Mouse (Mus musculus) erythroid progenitor cell, adult 5-6 weeks (primary cell): Measurements from ENCODE around the gene Pnrc1. TPM values are rescaled to one million over a fixed set of nuclear protein-coding genes. Genes with fewer than 3 reads are reported as not detected.
A peak's percentile ranks its signal among the peaks of the same experiment; 100 is the strongest.
"Not testable (repeated sequence)": the region's sequence is repeated elsewhere in the genome, so short reads cannot be mapped to it uniquely, and the experiment has no call there.

Source experiments
- ATAC-seq: replicated peaks from 2 replicates; pipeline ENCODE4 v1.8.0; 2016; ENCODE audit warnings: moderate number of reproducible peaks, mild to moderate bottlenecking, moderate TSS enrichment, inconsistent platforms; ENCODE audit not compliant: poor library complexity, low FRiP score, severe bottlenecking
- total RNA-seq, 2 experiments: library from RNA; stranded (forward) in 1 of 2; stranded (reverse) in 1 of 2; fragments of 150-400 nt in 1 of 2; fragments of 186-747, 209-891 nt in 1 of 2; gene quantifications; 2 replicates each; pipeline versions ENCODE4 v1.2.3 to v1.2.4; 2015 to 2017; ENCODE audit warnings: low replicate concordance in 2 of 2

Gene Pnrc1
- total RNA-seq (2015; ENCODE audit: low replicate concordance) (103 and 121 TPM in 2 replicates), total RNA-seq (2017; ENCODE audit: low replicate concordance) (66.6 and 83.0 TPM in 2 replicates)

DNA sequence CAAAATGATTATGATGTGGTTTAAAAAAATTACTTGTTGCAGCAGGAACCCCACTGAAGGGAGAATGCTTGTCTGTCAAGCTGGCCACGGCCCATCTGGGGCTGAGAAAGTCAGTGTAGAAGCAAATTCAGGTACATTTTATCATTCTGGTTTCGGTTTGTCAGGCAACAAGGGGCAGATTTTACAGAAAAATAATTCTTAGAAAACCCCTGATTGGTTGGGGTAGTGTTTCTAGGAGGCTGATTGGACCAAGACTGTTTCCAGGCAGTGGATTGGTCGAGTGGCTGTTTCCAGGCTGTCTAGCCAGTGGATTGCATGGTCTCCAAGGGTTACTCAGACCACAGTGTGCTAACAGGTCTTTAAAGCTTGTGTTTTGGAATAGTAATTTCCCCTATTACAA is at the start of gene Pnrc1:
Pnrc1 (minus strand) TSS at position 162 of the 400 bp plus-strand sequence.
- no peak for ATAC-seq

DNA sequence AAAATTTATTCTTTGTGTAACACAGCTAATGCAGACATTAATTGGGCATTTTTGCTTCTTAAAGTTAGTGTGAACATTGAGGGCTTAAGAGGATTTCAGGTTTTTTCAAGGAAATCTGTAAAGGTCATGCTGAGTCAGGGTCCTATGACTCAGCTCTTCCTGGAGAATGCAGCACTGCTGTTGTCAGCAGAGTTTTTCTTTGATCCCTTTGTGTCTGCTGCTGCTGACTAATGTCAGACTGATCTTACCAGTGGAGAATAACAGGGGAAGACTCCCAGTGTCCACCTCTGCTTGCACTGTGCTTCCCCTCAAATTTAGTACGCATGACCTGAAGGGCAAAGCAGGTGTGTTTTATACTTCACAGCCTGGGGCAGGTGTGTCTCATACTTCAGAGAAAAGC is 48.0 kb upstream of the Pnrc1 start:
- ATAC-seq = peak; percentile 72

DNA sequence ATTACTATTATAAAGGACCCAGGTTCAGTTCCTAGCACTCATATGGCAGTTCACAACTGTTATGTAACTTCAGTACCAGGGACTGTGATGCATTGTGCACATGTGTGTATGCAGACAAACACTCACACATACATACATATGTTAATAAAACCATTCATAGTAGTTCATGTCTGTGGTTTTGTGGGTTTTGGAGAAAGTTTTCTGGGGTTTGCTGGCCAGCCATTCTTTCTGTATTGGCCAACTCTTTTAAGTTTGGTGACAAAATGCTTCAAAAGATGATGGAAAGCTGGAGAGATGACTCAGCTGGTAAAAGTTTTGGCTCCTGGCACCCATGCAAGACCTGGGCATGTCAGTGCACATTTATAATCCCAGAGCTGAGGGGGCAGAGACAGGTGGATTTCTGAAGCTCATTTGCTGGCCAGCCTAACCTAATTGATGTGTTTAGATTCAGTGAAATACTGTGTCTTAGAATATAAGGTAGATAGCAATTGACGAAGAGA is 43.0 kb upstream of the Pnrc1 start:
- no peak for ATAC-seq

DNA sequence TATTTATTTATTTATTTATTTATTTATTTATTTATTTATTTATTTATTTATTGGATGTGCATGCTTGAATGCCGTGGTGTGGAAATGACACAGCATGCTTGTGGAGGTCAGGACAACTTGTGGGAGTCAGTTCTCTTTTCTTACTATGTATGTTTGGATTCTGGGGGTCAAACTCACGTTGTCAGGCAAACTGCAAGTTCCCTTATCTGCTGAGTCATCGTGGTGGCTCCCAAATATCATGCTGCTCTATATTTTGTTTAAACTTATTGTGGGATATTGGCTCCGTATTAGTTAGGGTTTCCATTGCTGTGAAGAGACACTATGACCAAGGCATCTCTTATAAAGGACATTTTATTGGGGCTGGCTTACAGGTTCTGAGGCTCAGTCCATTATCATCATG is 41.2 kb upstream of the Pnrc1 start:
- peak; percentile 54; the same call in 1 of the 2 replicates for ATAC-seq

DNA sequence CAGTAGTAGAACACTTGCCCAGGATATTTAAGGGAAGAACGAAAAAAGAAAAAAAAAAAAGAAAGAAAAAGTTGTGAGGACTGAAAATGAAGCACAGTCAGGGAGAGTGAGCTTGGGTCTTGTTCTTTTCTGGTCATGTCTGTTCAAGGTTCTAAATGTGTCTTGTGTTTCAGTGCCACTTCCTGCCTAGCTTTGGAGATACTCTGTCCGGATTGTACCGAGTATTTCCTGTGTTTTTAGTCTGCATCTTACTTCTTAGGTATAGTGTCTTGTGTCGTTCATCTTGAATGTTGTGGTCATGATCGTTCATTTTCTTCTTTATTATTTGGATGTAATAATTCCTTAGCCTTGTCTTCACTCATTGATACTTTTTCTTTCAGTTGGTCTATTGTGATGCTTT is 25.9 kb upstream of the Pnrc1 start:
- ATAC-seq = no peak

DNA sequence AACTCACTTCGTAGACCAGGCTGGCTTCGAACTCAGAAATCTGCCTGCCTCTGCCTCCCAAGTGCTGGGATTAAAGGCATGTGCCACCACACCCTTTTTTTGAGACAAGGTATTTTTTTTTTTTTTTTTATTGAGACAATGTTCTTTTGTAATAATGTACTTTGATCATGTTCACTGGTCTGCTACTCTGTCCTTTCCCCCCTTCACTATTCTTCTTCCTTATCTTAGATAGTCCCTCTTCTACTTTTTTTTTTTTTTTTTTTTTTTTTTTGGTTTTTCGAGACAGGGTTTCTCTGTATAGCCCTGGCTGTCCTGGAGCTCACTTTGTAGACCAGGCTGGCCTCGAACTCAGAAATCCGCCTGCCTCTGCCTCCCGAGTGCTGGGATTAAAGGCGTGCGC is 24.2 kb upstream of the Pnrc1 start:
- ATAC-seq = not testable (repeated sequence)

DNA sequence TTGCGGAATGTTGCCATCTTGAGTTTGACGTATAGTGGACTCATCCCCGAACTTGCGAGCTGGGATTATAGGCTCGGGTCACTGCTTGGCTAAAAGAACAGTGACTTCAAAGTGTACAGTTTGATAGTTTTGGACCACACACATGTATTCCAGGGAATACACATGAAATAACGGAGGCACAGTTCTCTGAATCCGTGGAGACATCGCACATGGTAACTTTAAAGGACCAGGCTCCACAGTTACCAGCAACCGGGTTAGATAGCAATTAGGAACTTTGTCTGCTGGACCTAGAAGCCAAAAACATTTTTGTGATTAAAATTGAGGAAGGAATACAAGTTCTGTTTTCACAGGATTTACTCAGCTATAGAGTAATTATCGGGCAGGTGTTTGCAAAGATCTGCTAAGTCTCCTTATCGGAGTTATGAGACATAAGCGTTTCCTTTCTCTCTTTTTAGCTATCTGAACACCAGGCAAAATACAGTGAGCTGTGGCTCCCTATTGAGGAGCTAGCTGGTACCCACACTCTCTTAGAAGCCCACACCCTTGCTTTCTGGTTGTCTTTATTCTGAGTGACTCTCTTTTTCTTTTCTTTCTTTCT is 21.0 kb upstream of the Pnrc1 start:
- ATAC-seq = no peak

DNA sequence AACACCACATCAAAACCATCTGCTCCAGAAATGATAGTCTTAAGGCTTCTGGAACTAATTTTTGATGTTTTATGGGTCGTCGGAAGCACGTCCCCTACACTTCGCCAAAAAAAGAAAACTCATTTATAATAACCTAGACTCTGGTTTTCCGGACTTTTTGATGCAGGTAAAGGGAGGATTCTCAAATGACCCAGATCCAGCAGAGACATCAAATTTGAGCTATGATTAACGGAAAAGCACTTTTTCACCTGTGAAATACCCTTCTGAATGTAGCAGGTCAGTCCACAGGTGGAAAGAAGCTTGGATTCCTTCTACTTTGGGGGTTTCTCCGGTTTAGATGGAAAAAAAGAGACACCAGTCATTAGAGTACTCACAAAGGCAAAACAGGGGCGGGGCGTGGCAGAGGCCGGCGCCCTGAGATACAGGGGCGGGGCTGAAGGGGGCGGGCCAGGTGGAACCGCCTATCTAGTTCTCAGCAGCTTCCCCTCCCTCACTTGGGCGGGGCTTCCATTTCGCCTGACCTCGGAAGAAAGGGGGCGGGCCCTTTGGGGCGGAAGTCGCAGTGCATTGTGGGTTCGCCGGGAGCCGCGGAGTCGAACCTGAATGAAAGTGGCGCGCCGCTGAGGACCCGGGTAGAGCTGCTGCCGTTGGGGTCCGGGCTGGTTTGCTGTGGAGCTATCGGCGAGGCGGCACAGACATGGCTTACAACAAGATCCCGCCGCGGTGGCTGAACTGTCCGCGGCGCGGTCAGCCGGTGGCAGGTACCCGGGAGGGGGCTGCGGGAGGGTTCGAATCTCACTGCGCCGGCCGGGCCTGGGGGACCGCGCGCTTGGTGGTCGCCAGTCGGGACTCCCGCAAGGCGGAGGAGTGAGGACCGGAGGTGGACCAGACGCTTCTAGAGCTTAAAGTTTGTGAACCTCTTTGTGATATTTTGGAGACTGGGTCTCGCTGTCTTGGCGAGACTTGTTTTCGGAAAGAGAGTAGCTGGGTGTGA is 20.1 kb upstream of the Pnrc1 start, which contains the start of gene Rngtt:
Rngtt (plus strand) TSS at position 548 of the 994 bp plus-strand sequence.
- peak; percentile 95 for ATAC-seq

DNA sequence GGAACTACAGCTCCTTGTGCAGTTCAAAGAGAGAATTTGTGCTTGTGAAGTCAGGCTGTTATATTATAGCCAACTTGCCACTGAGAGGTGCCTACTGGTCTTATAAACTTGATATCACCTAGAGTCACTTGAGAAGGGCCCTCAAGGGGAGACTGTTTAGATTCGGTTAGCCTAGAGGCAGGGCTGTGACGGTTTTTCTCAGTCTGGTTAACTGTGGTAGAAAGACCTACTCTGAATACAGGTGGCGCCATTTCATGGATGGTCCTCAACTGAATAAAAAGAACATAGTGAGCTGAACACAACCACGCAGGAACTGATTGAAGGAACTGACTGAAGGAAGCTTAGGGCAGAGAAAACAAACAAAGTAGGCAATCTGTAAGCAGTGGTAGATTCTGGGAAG is 17.2 kb upstream of the Pnrc1 start:
- ATAC-seq = no peak

DNA sequence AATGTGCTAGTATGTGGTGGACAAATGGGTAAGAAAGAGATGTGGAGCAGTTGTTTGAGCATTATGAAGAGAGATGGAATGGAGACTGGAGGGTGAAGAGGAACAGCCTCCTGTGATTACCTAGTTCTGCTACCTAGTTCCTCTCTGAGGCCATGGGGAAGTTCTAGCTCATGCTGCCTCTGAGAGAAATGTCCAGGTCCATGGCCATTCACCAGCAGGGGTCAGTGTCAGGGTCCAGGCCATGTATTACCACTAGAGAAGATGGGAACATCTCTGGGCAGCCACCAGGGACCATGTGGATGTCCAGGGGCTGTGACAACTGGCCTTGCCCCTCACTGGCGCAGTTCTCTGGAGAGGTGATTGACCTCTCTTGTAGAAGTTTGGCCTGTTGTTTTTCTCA is 13.1 kb upstream of the Pnrc1 start:
- 0 out of 2 replicates have a peak, but pooled peaks have one; percentile 42 for ATAC-seq

DNA sequence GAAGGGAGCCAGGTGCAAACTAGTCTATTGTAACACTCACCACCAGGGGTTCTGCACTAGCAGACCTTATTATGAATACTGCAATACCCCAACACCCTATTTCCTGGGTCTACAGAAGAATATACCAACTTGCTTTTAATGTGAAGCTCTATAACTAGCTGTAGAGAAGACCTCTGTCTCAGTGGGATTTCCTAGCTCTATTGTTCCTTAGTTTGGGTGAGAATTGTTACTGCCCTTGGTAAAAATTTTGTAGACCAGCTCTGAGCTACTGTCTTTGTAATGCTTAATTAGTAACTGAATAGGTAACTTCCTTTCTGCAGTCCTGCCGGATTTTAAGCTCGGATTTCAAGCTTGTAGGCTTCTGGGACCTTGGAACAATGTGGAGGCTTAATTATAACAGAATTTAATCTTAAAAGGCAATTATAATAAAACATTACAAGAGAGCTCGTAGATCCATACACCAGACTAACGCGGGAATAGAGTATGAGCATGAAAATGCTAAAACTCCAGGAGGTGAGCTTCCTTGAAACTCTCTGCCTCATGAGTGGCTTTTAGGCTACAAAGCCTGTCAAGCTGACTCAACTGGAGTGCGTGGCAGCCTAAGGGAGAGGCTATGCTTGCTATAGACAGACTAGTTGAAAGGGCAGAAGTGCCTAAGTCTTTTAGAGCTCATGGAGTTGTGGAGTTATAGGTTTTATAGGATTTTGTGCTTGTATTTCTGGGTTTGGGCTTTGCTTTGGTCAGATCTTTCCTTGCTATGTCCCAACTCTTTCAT is 11.1 kb upstream of the Pnrc1 start:
- not testable (repeated sequence) for ATAC-seq

DNA sequence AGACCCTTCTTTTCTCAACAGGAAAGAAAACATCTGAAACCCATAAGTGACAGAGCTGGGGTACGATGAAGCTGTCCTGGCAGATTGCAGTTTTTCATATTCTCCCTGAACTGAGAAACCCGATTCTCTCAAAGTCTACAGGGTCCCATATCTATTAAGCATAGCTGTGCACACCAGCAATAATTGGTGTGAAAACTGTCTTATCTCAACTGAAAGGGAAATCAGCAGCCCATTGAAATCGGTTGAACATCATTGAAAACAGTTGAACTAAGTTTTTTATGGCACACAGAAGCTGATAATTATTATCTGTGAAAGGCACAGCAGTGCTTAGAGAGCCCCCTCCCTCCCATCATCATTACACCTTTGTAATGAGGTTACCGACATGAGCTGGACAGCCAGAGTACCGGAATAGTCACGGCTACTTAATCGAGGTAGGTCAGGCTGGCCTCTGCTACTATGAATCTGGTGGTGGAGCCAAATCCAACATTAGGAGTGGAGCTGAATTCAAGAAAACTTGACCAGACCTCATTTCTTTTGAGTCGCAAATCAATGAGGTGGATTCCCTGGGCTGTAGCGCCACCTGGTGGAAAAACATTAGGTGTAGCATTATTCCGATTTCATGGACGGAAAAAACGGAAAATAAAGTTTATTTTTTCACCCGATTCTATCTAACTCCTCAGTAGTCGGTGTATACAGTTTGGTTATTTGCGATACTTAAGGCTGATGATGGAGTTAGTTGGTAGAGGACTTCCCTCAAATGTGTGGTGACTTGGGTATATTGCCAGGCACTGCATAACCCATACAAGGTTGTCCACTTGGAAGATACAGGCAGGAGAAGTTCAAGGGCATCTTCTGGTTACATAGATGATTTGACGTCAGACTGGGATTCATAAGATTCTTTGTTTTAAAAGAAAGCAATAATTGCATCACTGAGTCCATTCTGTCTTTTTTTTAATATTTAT is 2.7 kb upstream of the Pnrc1 start:
- ATAC-seq = peak; percentile 58

DNA sequence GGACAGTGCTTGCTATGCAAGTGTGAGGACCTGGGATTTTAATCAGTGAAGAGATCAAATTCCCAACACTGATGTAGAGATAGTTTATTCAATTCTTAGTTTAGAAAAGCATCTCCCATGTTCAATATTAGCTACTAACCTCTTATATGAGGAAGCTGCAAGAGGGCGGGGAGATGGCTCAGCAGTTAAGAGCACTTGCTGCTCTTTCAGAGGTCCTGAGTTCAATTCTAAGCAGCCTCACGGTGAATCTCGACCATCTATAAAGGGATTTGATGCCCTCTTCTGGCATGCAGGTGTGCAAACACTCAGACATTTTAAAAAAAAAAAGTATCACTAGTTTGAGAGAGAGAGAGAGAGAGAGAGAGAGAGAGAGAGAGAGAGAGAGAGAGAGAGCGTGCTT is 915 bp upstream of the Pnrc1 start:
- no peak for ATAC-seq

DNA sequence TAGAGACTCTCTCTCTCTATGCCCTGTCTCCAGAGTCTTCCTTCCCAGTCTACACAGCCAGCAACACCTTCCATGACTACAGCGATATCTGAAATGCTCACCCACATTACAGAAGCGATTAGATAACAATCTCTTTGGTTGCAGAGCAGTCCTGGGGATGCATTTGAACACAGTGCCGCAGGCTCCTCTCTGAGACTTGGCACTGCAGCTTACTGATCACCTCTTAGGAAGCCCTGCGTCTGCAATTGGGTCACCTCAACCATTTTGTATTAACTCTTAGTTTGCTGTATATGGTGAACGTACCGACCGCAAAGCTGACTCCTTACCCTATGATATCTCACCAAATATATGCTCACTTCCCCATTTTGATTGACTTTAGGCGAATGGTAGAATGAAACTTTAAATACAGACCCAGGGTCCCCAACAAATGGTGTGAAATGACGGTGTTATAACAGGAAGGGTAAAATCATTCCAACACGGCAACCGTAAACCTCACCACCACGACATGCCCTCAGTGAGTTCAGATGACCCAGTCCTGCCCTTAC is 785 bp downstream of the Pnrc1 start:
- ATAC-seq = no peak

DNA sequence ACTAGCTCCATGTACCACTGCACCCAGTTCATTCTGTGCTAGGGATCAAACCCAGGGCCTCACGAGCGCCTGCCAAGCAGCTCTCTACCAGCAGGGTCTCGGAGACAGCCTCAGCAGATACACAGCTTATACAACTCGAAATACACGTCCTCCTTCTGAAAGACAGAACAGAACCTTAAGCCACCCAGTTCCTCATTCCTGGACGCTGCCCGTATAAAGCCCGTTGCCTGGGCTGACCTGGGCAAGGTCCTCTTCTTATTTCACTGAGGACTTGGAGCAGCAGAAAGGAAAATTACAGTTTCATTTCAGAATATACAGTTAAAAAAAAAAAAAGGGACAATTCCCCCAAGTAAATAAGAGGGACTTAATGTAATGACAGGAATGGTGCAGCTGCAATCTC is 4.5 kb downstream of the Pnrc1 start:
- no peak for ATAC-seq

DNA sequence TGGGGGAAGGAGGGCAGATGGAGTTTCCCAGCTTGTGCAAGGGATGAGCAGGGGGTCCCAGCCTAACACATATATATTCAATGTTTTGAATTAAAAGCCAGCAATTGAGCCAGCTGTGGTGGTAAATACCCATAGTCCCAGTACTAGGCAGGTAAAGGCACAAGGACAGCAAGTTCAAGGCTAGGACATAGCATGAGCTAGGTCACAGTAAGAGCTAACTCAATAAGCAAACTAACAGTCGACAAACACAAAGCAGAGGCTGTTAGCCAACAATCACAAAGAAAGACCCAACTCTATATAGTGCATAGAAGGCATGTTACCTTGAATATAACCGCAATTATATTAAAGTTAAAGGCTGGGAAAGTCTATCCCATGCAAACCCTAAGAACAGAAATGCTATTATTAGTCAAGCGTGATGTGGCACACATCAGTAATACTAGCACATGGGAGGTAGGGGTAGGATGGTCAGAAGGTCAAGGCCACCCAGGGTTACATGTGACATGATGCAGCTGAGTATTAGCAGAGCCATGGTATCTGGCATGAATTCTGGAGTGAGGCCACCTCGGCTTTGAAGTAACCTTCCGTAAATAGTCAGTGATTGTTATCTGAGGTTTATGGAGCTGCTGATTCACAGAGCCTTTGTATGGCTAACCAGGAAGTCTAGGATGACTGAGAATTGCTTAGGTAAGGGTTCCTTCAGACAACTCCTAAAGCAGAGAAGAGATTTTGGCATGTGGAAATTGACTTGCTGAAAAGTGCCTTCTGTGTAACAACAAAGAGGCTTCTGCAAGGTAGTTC is 5.7 kb downstream of the Pnrc1 start:
- no peak for ATAC-seq

DNA sequence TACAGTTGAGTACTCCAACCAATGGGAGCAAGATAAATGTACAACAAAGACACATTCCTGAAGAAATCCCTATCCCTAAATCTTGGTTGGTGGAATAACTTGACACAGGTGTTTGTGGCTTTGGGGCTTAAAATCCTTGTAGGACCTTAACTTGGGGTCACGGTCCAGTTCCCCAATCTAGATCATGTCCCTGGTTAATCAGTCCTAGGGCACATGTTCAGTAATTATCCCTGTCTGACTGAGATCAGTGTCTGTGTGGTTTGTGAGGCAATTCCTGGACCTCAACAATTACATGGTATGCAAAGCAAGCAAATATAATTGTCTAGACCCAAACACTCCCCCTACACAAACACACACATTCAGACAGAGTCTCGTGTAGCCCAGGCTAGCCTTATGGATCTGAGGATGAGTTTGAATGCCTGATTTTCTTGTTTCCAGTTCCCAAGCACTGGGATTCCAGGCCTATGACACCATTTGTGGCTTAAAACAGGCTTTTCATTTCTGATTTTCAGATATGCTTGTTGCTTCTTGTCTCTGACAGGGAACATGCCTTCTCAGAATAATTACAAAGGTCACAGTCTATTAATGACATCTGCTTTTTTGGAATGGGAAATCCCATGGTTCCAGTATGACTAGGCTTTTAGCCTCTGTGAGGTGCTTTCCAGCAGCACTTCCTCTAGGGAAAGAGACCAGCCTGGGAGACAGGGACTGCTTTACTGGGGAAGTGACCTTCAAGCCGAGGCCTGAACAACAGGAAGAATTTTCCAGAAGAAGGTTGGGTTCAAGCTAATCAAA is 7.9 kb downstream of the Pnrc1 start:
- no peak for ATAC-seq
